Mouse (Mus musculus) heart, postnatal 4 days (tissue): ENCODE measurements around the gene Nanos2. TPM values are rescaled to one million over a fixed set of nuclear protein-coding genes. Genes with fewer than 3 reads are reported as not detected.

Experiments
- DNase-seq: peaks from one replicate; pipeline ENCODE4 v3.0.0; 2021
- total RNA-seq, 2 experiments: library from RNA; stranded (reverse); gene quantifications; 2 replicates each; pipeline ENCODE4 v1.2.3; 2021

The Nanos2 gene
- total RNA-seq: under 1 TPM in 1 of 2 experiments, not detected in 1; 0.23 TPM

- DNase-seq: no peak
Observed at GRCm38 (mm10) chr7:18987100-18987499, at the start of gene Nanos2. Gene Nanos2 (plus strand): TSS chr7:18987400.

- DNase-seq: no peak
Observed at GRCm38 (mm10) chr7:18942376-18942775, 44.8 kb upstream of the Nanos2 start.

- DNase-seq: no peak
Observed at GRCm38 (mm10) chr7:18942815-18943214, 44.4 kb upstream of the Nanos2 start.

GRCm38 (mm10) chr7:18948151-18948550 lies 39.0 kb upstream of the Nanos2 start:
- DNase-seq: peak; percentile 53

GRCm38 (mm10) chr7:18949781-18950522 lies 37.2 kb upstream of the Nanos2 start:
- DNase-seq: no peak

GRCm38 (mm10) chr7:18950523-18951315 lies 36.5 kb upstream of the Nanos2 start:
- DNase-seq: no peak

- DNase-seq: peak; percentile 74
Observed at GRCm38 (mm10) chr7:18951397-18951796, 35.8 kb upstream of the Nanos2 start.

- DNase-seq: peak; percentile 73
Observed at GRCm38 (mm10) chr7:18957569-18958383, 29.4 kb upstream of the Nanos2 start.

GRCm38 (mm10) chr7:18958384-18958766 lies 28.8 kb upstream of the Nanos2 start:
- no peak for DNase-seq

GRCm38 (mm10) chr7:18959446-18959845 lies 27.8 kb upstream of the Nanos2 start:
- DNase-seq: peak; percentile 59

- DNase-seq: no peak
Observed at GRCm38 (mm10) chr7:18962171-18962792, 24.9 kb upstream of the Nanos2 start.

- no peak for DNase-seq
Observed at GRCm38 (mm10) chr7:18962795-18963194, 24.4 kb upstream of the Nanos2 start.

- no peak for DNase-seq
Observed at GRCm38 (mm10) chr7:18963294-18963843, 23.8 kb upstream of the Nanos2 start.

- DNase-seq: no peak
Observed at GRCm38 (mm10) chr7:18965312-18965711, 21.9 kb upstream of the Nanos2 start.

- no peak for DNase-seq
Observed at GRCm38 (mm10) chr7:18967603-18968002, 19.6 kb upstream of the Nanos2 start.

- DNase-seq: no peak
Observed at GRCm38 (mm10) chr7:18970956-18971355, 16.2 kb upstream of the Nanos2 start.

GRCm38 (mm10) chr7:18978381-18978780 lies 8.8 kb upstream of the Nanos2 start:
- DNase-seq: no peak

- no peak for DNase-seq
Observed at GRCm38 (mm10) chr7:18986503-18986902, 697 bp upstream of the Nanos2 start.

GRCm38 (mm10) chr7:18987747-18988146 lies 547 bp downstream of the Nanos2 start:
- DNase-seq: no peak

- DNase-seq: no peak
Observed at GRCm38 (mm10) chr7:18988780-18989179, 1.6 kb downstream of the Nanos2 start.

- DNase-seq: no peak
Observed at GRCm38 (mm10) chr7:18989995-18990394, 2.8 kb downstream of the Nanos2 start.
